Mouse (Mus musculus): ENCODE measurements around the gene Cbr4. TPM values are rescaled to one million over a fixed set of nuclear protein-coding genes. Genes with fewer than 3 reads are reported as not detected.

Cbr4 gene
- polyA plus RNA-seq, 1 experiment, result 66.8 TPM

- H3K4me1 ChIP-seq (ENCODE audit: control insufficient read depth, insufficient read depth, low read length), result no peaks in the 10 kb centered on the region
- TF ChIP-seq EP300 (IDR thresholded peaks at IDR 0.05; ENCODE audit: insufficient read depth, low read depth, low read length) (no peak), CTCF (IDR thresholded peaks at IDR 0.05; ENCODE audit: low read depth, low read length) (no peak), POLR2A (IDR thresholded peaks at IDR 0.05; ENCODE audit: insufficient read depth, low read length) (no peak)
- H3K9ac ChIP-seq (ENCODE audit: low read depth, poor library complexity, severe bottlenecking), result no peak overlapping the region
- no peaks in the 10 kb centered on the region for H3K27me3 ChIP-seq (ENCODE audit: control insufficient read depth, insufficient read depth, low read length, poor library complexity, severe bottlenecking)
- peaks cover 8% of the 10 kb centered on the region; the same call in 1 of the 2 replicates for H3K9me3 ChIP-seq (replicated peaks; ENCODE audit: control insufficient read depth, insufficient read depth, low read length, poor library complexity, severe bottlenecking)
- no peak overlapping the region for H3K4me3 ChIP-seq (ENCODE audit: low read depth, low read length)
- H3K36me3 ChIP-seq (ENCODE audit: control insufficient read depth, insufficient read depth, low read length, poor library complexity, severe bottlenecking), result no peaks in the 10 kb centered on the region
- no peak overlapping the region for H3K27ac ChIP-seq (ENCODE audit: insufficient read depth, low read length)
Observed at GRCm38 (mm10) chr8:61552755-61553402, 65.3 kb downstream of the Cbr4 start.

- TF ChIP-seq EP300 (IDR thresholded peaks at IDR 0.05; ENCODE audit: insufficient read depth, low read depth, low read length) (no peak), CTCF (IDR thresholded peaks at IDR 0.05; ENCODE audit: low read depth, low read length) (no peak), POLR2A (IDR thresholded peaks at IDR 0.05; ENCODE audit: insufficient read depth, low read length) (no peak)
- Histone ChIP-seq H3K4me1 (ENCODE audit: control insufficient read depth, insufficient read depth, low read length) (no peaks in the 10 kb centered on the region), H3K36me3 (ENCODE audit: control insufficient read depth, insufficient read depth, low read length, poor library complexity, severe bottlenecking) (no peaks in the 10 kb centered on the region), H3K27me3 (ENCODE audit: control insufficient read depth, insufficient read depth, low read length, poor library complexity, severe bottlenecking) (no peaks in the 10 kb centered on the region), H3K9me3 (replicated peaks; ENCODE audit: control insufficient read depth, insufficient read depth, low read length, poor library complexity, severe bottlenecking) (no peaks in the 10 kb centered on the region), H3K9ac (ENCODE audit: low read depth, poor library complexity, severe bottlenecking) (no peak overlapping the region), H3K27ac (ENCODE audit: insufficient read depth, low read length) (no peak overlapping the region), H3K4me3 (ENCODE audit: low read depth, low read length) (no peak overlapping the region)
Observed at GRCm38 (mm10) chr8:61555343-61555742, 67.8 kb downstream of the Cbr4 start.

DNA sequence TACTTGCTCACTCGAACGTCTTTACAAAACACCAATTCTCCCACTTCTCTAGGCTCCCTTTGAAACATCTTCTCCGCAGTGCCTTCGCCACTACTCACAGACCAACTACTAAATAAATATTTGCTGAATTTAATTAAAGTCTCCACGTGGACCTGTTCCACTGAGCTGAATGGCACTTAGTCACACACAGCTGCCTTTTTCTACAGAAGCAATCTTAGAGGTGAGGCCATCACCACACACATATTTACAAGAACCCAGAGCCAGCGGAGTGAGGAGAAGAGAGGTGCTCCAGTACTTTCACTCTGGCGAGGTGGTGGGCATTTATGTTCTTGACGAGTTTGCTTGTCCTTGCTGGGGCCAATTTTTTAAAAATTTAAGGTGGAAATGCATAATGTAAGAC lies 68.7 kb downstream of the Cbr4 start:
- Histone ChIP-seq H3K9ac (ENCODE audit: low read depth, poor library complexity, severe bottlenecking) (no peak overlapping the region), H3K27ac (ENCODE audit: insufficient read depth, low read length) (no peak overlapping the region), H3K4me1 (ENCODE audit: control insufficient read depth, insufficient read depth, low read length) (no peaks in the 10 kb centered on the region), H3K27me3 (ENCODE audit: control insufficient read depth, insufficient read depth, low read length, poor library complexity, severe bottlenecking) (no peaks in the 10 kb centered on the region), H3K4me3 (ENCODE audit: low read depth, low read length) (no peak overlapping the region), H3K9me3 (replicated peaks; ENCODE audit: control insufficient read depth, insufficient read depth, low read length, poor library complexity, severe bottlenecking) (no peaks in the 10 kb centered on the region), H3K36me3 (ENCODE audit: control insufficient read depth, insufficient read depth, low read length, poor library complexity, severe bottlenecking) (no peaks in the 10 kb centered on the region)
- TF ChIP-seq POLR2A (IDR thresholded peaks at IDR 0.05; ENCODE audit: insufficient read depth, low read length) (no peak), EP300 (IDR thresholded peaks at IDR 0.05; ENCODE audit: insufficient read depth, low read depth, low read length) (no peak), CTCF (IDR thresholded peaks at IDR 0.05; ENCODE audit: low read depth, low read length) (no peak)
